Mouse (Mus musculus) liver, embryonic 16.5 days (tissue): ENCODE measurements at regions not wholly inside any gene's neighbourhood (a gene's known extent, or its start where the extent isn't known, plus 50 kb on each side); places are given as distances from the start of the nearest gene placed in this dataset.

Experiments
- ATAC-seq: fragments of 200-750 bp; cut with Nextera tagmentation; 2 replicates; pipeline ENCODE4 v1.8.0; 2017; ENCODE audit warnings: low read depth, mild to moderate bottlenecking, moderate number of reproducible peaks, moderate library complexity
- H3K27ac ChIP-seq: fragments of 300-500 bp; sonication (generic); 2 replicates; pipeline ENCODE4 v1.5.1; 2014; ENCODE audit warnings: mild to moderate bottlenecking, low read length
- H3K27me3 ChIP-seq: fragments of 300-500 bp; sonication (generic); 2 replicates; pipeline ENCODE4 v1.6.1; 2014; ENCODE audit warnings: low read depth, low read length, mixed read lengths; ENCODE audit not compliant: control insufficient read depth, insufficient read depth
- H3K36me3 ChIP-seq: fragments of 300-500 bp; sonication (generic); 2 replicates; pipeline ENCODE4 v1.6.1; 2014; ENCODE audit warnings: mild to moderate bottlenecking; ENCODE audit not compliant: control insufficient read depth, insufficient read depth
- H3K4me1 ChIP-seq: fragments of 300-500 bp; sonication (generic); 2 replicates; pipeline ENCODE4 v1.6.1; 2014; ENCODE audit warnings: low read depth, low read length, mixed read lengths; ENCODE audit not compliant: control insufficient read depth
- H3K4me2 ChIP-seq: fragments of 300-500 bp; sonication (generic); 2 replicates; pipeline ENCODE4 v1.6.1; 2014; ENCODE audit warnings: low read depth, low read length, mixed read lengths
- H3K4me3 ChIP-seq: fragments of 300-500 bp; sonication (generic); 2 replicates; pipeline ENCODE4 v1.5.1; 2014; ENCODE audit warnings: low read depth, mild to moderate bottlenecking, low read length
- H3K9ac ChIP-seq: fragments of 300-500 bp; sonication (generic); 2 replicates; pipeline ENCODE4 v1.6.1; 2014; ENCODE audit warnings: low read depth, low read length
- H3K9me3 ChIP-seq: fragments of 300-500 bp; sonication (generic); replicated peaks from 2 replicates; pipeline ENCODE4 v1.6.1; 2016; ENCODE audit warnings: low read length; ENCODE audit not compliant: control insufficient read depth
- WGBS: fragments of 180-500 bp; shearing (Covaris S2); extraction: QIAGEN DNeasy Blood & Tissue Kit; methylation state at CpG from one replicate; pipeline ENCODE4 v1.1.7; 2014; ENCODE audit not compliant: insufficient replicate concordance; 5-methylcytosine and 5-hydroxymethylcytosine counted together

DNA sequence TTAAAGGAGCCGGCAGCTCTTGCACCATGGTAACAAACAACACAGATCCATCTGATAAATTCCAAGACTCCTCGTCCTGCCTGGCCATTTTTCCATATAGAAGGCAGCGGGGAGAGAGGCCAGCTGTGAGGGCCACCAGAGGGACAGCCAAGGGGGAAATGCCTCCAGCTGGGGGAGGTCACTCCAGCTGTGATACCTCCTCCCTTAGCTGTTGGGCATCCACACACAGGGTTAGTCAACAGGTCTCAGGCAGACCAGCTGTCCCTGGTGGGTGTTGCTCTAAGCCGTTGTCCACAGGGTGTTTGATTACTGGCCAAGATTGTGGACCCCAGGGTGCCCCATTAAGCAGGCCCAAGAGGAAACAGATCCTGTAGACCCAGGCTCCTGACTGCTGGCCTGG, 89.7 kb downstream of the Gm26897 start:
- Histone ChIP-seq H3K27me3 (no peaks in the 10 kb centered on the region), H3K9me3 (no peaks in the 10 kb centered on the region), H3K4me2 (no peak overlapping the region), H3K36me3 (no peaks in the 10 kb centered on the region), H3K4me3 (no peak overlapping the region), H3K4me1 (no peaks in the 10 kb centered on the region), H3K9ac (no peak overlapping the region), H3K27ac (no peak overlapping the region)
- no peak for ATAC-seq
- WGBS: 39% methylated on average over 4 of the region's 4 CpGs

GRCm38 (mm10) chr5:111823842-111824241, 90.1 kb downstream of the Gm26897 start:
- Histone ChIP-seq H3K9me3 (no peaks in the 10 kb centered on the region), H3K36me3 (no peaks in the 10 kb centered on the region), H3K27ac (no peak overlapping the region), H3K9ac (no peak overlapping the region), H3K4me1 (no peaks in the 10 kb centered on the region), H3K4me2 (no peak overlapping the region), H3K4me3 (no peak overlapping the region), H3K27me3 (no peaks in the 10 kb centered on the region)
- ATAC-seq: no peak
- 34% methylated on average over 5 of the region's 5 CpGs for WGBS

- Histone ChIP-seq H3K9me3 (no peaks in the 10 kb centered on the region), H3K27me3 (no peaks in the 10 kb centered on the region), H3K4me2 (no peak overlapping the region), H3K9ac (no peak overlapping the region), H3K4me1 (no peaks in the 10 kb centered on the region), H3K36me3 (no peaks in the 10 kb centered on the region), H3K4me3 (no peak overlapping the region), H3K27ac (no peak overlapping the region)
- 41% methylated on average over 4 of the region's 4 CpGs for WGBS
- ATAC-seq: no peak
Measured at GRCm38 (mm10) chr5:111824600-111825130, 90.9 kb downstream of the Gm26897 start.

DNA sequence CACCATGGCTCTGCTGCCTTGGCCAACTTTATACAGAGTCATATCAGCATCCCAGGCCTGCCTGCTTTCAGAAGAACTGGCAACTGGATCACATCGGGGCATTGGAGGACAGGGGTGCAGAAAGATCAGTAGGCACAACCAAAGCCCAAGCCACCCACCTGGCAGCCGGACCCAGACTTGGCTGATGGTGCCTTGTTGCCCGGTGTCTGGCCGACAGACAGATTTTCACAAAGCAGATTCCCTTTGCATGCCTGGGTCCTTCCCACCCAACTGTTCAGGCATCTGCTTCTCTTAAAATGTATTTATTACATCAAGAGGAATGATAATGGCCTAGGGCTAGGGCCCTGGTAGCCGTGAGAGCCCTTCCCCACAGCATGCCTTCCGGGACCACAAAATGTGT, 96.2 kb downstream of the Gm26897 start:
- no peaks in the 10 kb centered on the region for H3K36me3 ChIP-seq
- no peaks in the 10 kb centered on the region for H3K4me1 ChIP-seq
- H3K4me3 ChIP-seq: no peak overlapping the region
- H3K9ac ChIP-seq: no peak overlapping the region
- no peak for ATAC-seq
- 70% methylated on average over 6 of the region's 6 CpGs for WGBS
- H3K9me3 ChIP-seq: no peaks in the 10 kb centered on the region
- H3K27ac ChIP-seq: no peak overlapping the region
- H3K4me2 ChIP-seq: no peak overlapping the region
- no peaks in the 10 kb centered on the region for H3K27me3 ChIP-seq

DNA sequence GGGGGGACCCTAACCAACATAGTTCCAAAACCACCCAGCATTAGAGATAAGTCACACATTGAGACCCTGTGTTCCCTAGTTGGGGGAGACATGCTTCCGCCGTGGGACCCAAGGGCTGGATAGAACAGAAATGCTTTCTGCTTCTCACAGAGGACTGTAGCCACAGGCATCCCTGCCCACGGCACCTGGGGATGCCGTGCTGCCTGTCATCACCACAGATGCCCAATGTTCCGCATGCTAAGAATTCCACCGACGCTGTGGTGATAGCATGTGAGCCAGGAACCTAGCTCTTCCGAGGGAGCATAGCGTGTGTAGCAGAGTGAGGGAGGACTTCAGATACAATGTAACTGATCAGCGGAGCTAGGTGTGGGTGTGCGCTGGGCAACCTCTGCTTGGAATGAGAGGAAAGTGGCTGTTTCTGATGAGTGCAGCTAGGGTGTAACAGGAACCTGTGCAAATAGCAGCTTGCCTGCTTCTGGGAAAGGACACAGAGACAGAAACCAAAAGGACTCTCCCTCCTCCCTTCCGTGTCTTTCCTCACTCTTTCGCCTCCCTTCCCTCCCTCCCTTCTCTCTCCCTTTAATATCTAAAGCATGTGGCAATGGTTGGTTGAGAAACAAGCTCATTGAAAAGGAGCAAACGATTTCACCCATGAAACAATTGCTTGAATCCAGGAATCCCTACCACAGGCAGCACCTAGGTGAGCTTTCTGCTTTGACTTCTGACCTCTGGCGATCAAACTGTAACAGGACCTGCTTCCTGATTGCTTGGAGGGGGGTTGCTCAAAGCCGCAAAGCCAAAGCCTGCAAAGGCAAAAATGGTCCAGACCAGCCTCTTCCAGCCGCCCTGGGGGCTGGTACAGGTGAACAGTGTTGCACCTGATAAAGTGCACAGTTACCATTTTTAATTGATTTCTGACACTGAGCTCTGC, 102.3 kb downstream of the Gm26897 start:
- WGBS: 38% methylated on average over 17 of the region's 17 CpGs
- no peak for ATAC-seq
- H3K9ac ChIP-seq: no peak overlapping the region
- H3K27me3 ChIP-seq: no peaks in the 10 kb centered on the region
- no peaks in the 10 kb centered on the region for H3K9me3 ChIP-seq
- no peak overlapping the region for H3K27ac ChIP-seq
- no peak overlapping the region for H3K4me3 ChIP-seq
- H3K36me3 ChIP-seq: no peaks in the 10 kb centered on the region
- no peak overlapping the region for H3K4me2 ChIP-seq
- H3K4me1 ChIP-seq: no peaks in the 10 kb centered on the region

DNA sequence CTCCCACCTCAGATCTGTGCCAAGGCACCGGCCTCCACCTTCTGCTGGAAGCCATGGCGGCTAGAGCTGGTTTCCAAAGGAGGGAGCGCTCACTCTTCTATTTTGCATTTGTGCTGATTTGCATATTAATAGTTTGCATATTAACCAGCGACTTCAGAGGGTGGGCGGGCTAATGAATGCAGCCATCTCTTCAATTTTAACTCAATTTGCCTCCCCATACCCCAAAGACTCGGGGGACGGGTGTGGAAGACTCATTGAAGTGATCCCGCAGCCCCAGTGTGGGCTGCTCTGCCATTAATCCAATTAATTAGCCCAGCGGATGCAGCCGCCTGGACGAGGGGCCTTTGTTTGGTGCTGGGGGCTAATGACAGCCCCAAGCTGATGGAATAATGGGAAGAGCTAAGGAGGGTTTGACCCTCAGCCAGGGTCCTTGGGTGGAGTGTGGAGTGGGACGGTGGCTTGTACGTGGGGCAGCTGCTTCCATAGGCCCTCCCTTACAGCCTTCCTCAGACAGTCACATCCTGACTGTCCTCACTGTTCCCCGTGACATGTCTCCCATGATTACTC, 103.0 kb downstream of the Gm26897 start:
- 33% methylated on average over 14 of the region's 14 CpGs for WGBS
- H3K4me2 ChIP-seq: no peak overlapping the region
- no peak overlapping the region for H3K27ac ChIP-seq
- H3K36me3 ChIP-seq: no peaks in the 10 kb centered on the region
- no peaks in the 10 kb centered on the region for H3K9me3 ChIP-seq
- no peaks in the 10 kb centered on the region for H3K4me1 ChIP-seq
- H3K27me3 ChIP-seq: no peaks in the 10 kb centered on the region
- ATAC-seq: no peak
- H3K4me3 ChIP-seq: no peak overlapping the region
- no peak overlapping the region for H3K9ac ChIP-seq

GRCm38 (mm10) chr5:111842461-111842860, 108.7 kb downstream of the Gm26897 start:
- Histone ChIP-seq H3K9ac (no peak overlapping the region), H3K4me3 (no peak overlapping the region), H3K27ac (no peak overlapping the region), H3K27me3 (no peaks in the 10 kb centered on the region), H3K4me2 (no peak overlapping the region), H3K36me3 (no peaks in the 10 kb centered on the region), H3K4me1 (no peaks in the 10 kb centered on the region), H3K9me3 (no peaks in the 10 kb centered on the region)
- ATAC-seq: no peak
- whole genome bisulfite sequencing: 37% methylated on average over 17 of the region's 17 CpGs

DNA sequence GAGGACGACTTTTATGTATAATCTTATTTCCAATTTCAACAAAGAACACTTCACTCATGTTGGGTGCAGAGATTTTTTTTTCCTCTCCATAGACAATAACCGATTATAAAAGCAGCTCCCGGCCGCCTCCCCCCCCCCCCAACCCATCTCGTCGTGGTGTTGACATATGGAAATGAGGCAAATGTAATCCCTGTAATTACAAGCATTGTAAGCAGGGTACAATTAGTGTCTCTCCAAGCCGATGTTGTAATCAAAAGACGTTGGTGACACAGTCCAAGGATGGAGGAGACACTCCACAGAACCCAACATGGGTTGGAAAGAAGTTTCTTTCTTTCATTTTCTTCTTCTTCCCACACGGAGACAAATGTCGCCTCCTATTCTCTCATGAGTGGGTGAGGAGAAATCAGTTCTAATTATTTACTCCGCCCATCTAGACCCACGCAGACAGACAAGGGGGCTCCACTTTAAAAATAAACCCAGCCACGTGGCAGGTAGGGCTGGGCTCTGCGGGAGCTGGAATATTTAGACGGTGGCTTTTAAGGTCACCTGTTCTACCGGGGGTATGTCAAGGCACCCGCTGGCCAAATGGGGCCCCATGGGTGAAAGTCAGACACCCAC, 110.0 kb downstream of the Gm26897 start:
- Histone ChIP-seq H3K9me3 (no peaks in the 10 kb centered on the region), H3K27me3 (no peaks in the 10 kb centered on the region), H3K4me3 (no peak overlapping the region), H3K36me3 (no peaks in the 10 kb centered on the region), H3K4me1 (no peaks in the 10 kb centered on the region), H3K4me2 (no peak overlapping the region), H3K27ac (no peak overlapping the region), H3K9ac (no peak overlapping the region)
- WGBS: 45% methylated on average over 17 of the region's 17 CpGs
- ATAC-seq: no peak

DNA sequence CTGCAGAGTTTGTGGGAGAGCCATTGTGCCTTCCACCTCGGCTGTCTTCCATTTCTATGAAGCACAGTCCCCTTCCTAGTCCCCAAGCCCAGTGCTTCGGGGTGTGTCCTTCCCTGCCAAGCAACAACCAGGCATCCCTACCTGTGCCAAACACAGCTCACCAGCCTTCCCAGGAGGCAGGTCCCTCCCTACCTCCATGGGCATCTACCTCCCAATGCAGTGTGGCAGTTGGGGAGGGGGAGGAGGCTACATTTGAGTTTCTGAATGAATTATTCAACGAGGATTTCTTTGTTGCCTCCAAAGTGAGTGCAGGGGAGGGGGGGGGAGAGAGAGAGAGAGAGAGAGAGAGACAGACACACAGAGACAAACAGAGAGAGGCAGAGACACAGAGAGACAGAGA, 110.8 kb downstream of the Gm26897 start:
- Histone ChIP-seq H3K4me3 (no peak overlapping the region), H3K9ac (no peak overlapping the region), H3K4me1 (no peaks in the 10 kb centered on the region), H3K36me3 (no peaks in the 10 kb centered on the region), H3K9me3 (no peaks in the 10 kb centered on the region), H3K27me3 (no peaks in the 10 kb centered on the region), H3K27ac (no peak overlapping the region), H3K4me2 (no peak overlapping the region)
- no peak for ATAC-seq
- WGBS: 27% methylated on average over 3 of the region's 3 CpGs
